Mouse (Mus musculus) embryo, embryonic 10.5 days (tissue): ENCODE measurements at regions not wholly inside any gene's neighbourhood (a gene's known extent, or its start where the extent isn't known, plus 50 kb on each side); places are given as distances from the start of the nearest gene placed in this dataset.

Source experiments
- DNase-seq: peaks from one replicate; pipeline ENCODE4 v3.0.0-alpha.2; 2015; ENCODE audit warnings: low spot score

- no peak for DNase-seq
Observed at GRCm38 (mm10) chr2:75240976-75241375, 415.4 kb downstream of the Mtx2 start.

DNA sequence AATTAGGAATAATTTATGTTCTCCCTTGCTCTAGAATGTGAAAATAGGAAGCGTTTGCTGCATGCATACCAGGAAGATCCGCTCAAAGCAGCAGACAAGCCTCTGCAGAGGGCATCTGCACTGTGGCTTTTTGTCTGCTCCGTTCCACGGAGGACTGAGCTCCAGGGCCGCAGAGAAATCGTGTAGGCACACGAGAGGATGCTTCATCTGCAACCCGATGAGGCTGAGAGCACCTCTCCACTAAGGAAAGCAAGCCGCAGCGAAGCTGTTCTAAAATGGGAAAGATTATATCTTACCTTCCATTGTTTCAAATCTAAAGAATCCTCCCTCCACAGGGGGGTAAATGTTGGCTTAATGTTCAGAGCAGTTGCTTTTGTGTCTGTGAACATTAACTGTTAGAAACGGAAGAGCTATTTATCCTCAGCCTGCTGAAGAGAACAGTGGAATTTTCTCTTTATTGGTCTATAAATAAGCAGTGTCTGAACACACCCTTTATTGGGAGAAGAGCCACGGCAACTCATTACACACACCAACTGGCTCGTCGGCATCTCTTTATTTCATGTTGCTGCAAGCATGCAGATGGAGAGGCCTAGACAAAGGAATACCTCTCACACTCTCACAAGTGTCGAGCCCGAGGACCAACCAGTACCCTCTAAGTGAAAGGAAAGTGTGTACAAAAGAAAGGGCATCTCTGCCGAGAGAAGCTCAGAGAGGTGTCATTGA lies 414.6 kb upstream of the Hnrnpa3 start:
- DNase-seq, result peak; percentile 36

GRCm38 (mm10) chr2:75245256-75245655 lies 413.8 kb upstream of the Hnrnpa3 start:
- DNase-seq, result no peak

DNA sequence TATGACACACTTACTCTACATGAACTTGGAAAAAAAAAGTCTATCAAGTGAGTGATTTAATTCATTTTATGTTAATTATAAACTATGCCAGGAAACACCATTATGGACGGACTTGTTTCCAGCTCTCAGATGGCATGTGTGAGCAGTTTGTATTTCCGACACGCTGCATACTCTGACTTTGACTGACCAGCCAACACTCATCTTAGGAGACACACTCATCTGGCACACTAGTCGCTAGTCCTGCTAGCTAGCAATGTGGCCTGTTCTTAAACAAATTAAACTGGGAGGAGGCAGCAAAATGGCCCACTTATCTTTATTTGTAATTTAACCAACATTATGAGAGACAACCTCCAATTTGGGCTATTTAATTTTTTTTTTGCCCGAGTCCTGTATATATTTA lies 413.4 kb upstream of the Hnrnpa3 start:
- no peak for DNase-seq

DNA sequence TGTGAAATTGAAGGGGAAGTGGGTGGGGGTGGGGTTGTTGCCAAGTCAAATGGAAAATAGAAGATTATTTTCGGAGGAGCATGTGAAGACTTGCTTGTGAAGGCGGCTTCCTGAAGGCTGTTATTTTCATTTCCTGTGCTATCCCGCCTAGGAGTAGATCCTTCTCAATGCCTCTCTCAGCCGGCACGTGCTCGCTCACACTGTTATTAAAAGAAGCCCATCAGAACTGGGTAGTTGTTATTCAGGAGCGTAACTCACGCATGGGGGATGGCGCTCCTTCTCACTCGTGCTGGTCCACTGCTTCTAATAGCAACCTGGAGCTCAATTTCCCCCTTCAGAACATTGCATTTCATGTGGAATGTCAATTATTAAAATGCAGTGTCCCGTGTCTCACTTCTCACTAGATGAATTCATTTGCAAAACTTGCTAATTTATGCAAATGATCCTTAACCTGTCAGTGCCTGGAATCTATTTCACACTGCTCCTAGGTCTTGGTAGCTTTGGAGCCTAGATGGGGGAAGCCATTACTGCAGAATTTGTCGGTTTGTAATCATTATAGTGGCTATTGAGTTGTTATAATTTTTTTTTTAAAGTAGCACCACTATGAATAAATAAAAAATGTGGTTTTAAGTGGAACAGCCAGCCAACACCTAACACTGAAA lies 412.8 kb upstream of the Hnrnpa3 start:
- peak; percentile 36 for DNase-seq

- DNase-seq, result no peak
Observed at GRCm38 (mm10) chr2:75248251-75248650, 410.8 kb upstream of the Hnrnpa3 start.

DNA sequence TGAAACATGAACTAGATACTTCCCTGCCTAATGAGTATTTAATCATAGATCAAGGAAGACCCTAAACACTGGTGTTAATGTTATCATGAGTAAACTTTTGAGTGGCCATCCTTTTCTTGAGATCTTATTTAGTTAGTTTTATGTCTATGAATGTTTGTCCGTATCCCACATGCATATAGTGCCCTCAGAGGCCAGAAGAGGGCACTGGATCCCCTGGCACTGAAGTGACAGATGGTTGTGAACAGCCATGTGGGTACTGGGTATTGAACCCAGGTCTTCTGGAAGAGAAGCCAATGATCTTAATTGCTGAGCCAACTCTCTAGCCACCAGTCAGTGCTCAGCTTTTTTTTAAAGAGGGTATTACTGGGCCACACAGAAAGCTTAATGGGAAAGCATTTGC lies 408.6 kb upstream of the Hnrnpa3 start:
- no peak for DNase-seq

DNA sequence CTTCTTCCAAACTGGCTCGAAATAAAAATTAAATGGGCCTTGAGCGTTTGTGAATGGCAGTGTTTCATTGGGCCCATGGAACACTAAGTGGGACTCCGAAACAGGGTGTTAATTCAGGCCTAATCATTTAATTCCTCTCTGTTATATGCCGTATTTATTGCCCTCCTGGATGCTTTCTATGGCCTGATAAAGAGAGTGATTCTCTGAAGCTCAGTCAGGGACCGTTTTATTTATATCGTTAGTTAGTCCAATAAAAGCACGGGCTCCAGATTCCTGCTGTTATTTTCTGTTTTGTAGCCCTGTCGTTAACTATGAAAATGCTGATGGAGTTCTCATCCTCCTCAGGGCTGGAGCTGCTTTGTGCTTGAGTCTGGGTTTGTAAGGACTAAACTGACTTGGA lies 406.2 kb upstream of the Hnrnpa3 start:
- DNase-seq, result no peak

DNA sequence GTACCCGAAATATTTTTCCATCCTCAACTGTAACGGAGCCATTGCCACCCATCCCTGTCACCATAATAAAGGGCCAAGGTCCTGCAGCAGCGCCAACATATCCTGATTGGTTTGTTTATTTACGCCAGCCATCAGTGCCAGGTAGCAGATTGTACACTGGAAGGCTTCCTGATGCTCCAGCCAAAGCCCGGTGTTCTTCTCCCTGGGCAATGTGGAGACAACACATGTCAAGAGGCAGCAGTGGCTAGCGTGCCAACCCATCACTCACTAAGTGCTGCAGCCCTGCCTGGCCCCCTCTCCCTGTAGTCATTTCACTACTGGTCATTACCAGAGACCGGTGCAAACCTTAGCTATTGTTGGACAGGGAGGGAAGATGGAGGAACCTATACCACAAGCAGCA lies 393.8 kb upstream of the Hnrnpa3 start:
- DNase-seq, result no peak

DNA sequence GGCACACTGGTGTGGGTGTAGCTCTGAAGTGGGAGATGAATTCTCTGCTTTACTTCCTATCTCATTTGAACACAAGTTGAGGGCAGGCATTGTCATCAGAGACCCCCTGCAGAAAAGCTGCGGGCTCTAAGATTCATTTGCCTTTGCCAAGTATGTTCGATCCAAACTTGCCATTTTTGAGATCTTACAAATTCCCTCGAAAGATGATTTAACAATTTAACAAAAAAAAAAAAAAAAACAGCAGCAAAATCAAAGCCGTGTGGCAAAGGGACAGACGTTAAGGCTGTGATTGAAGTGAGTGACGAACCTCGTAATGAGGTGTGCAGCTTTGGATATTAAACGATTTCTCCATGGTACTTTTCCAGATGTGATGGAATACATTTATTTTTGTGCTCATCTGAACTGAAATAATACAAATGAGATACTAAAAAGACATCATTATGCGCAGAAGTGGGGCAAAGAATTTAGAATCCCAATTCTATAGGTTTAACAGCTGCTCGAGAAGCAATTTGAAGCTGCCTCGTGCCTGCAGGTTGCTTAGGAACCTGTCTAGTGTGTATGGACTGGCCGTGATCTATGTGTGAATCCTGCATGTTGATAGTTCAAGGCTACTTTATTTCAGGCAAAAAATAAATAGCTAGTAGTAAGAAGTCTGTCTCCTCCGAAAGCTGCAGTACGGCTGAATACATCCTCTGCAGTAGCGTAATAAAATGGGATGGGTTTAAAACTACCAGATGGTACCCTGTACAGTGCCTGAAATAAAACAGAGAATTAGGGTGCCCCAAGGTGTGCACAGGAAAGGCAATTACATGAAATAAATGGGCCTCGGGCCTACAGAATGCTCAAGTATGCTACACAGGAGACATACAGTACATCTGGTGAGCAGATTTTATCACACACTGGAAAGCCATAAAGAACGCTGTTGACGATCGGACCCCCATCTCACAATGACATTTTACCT lies 393.0 kb upstream of the Hnrnpa3 start:
- DNase-seq, result no peak

GRCm38 (mm10) chr2:75267949-75268348 lies 391.1 kb upstream of the Hnrnpa3 start:
- DNase-seq, result no peak

GRCm38 (mm10) chr2:75269446-75269845 lies 389.6 kb upstream of the Hnrnpa3 start:
- peak; percentile 69 for DNase-seq

DNA sequence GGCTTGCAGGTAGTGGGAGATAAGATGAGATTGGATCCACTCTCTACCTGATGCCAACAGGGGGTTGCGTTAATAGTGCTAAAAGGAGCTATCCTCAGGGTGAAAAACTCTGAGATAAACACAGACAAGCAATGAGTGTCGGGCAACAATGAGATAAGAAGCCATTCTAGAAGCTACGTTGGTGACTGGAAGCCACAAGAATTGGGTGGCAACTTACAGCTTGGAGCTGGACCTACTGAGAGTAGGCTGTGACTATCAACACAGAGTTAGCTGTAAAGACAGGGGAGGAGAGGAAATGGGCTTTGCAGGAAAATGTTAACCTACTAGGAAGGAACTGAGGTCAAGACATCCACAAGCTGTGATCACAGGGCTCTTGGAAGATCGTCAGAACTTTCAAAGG lies 388.9 kb upstream of the Hnrnpa3 start:
- no peak for DNase-seq

DNA sequence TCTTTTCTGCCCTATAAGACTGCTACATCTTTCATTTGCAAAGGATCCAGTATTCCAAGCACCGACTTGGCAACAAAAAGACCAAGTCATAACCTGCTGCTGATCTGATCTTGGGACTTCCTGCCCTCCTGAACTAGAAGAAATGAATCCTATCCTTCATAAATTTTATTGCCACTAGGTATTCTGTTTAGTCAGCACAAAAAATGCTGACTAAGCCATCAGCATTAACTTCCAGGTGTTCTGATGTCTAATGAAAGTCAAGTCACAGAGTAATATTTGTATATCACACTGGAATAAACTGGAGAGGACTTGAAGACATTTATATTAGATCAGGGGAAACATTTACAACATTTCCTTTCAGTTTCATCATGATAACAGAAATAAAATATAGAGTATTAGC lies 371.2 kb upstream of the Hnrnpa3 start:
- no peak for DNase-seq

GRCm38 (mm10) chr2:75291674-75292073 lies 367.4 kb upstream of the Hnrnpa3 start:
- DNase-seq, result no peak

GRCm38 (mm10) chr2:75306821-75307220 lies 352.2 kb upstream of the Hnrnpa3 start:
- DNase-seq, result no peak

GRCm38 (mm10) chr2:75311191-75311590 lies 347.9 kb upstream of the Hnrnpa3 start:
- DNase-seq, result no peak

- peak; percentile 79 for DNase-seq
Observed at GRCm38 (mm10) chr2:75312246-75312645, 346.8 kb upstream of the Hnrnpa3 start.

DNA sequence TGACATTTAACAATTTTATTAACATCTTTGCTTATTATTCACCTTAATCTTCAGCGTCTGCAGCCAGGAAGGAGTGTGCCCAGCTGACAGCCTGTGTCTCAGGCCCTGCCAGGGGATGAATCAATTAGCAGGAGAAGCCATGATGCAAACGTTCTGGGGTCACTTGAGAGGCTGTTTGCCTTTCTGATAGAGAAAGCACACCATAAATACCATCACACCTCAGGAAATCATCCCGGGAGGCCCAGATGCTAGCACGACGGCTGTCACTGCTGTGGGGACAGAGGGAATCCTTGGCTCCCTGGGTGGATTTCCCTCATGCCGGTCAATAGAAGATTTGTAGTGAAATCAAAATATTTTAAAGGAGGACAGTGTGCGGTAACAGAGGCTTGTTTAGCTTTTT lies 343.7 kb upstream of the Hnrnpa3 start:
- DNase-seq, result peak; percentile 16

GRCm38 (mm10) chr2:75318190-75318589 lies 340.9 kb upstream of the Hnrnpa3 start:
- peak; percentile 18 for DNase-seq

- no peak for DNase-seq
Observed at GRCm38 (mm10) chr2:75324146-75324749, 334.8 kb upstream of the Hnrnpa3 start.

- DNase-seq, result no peak
Observed at GRCm38 (mm10) chr2:75329598-75329997, 329.5 kb upstream of the Hnrnpa3 start.
